9 mouse cellular contexts compared by ENCODE assay signal in the genomic region with DNA sequence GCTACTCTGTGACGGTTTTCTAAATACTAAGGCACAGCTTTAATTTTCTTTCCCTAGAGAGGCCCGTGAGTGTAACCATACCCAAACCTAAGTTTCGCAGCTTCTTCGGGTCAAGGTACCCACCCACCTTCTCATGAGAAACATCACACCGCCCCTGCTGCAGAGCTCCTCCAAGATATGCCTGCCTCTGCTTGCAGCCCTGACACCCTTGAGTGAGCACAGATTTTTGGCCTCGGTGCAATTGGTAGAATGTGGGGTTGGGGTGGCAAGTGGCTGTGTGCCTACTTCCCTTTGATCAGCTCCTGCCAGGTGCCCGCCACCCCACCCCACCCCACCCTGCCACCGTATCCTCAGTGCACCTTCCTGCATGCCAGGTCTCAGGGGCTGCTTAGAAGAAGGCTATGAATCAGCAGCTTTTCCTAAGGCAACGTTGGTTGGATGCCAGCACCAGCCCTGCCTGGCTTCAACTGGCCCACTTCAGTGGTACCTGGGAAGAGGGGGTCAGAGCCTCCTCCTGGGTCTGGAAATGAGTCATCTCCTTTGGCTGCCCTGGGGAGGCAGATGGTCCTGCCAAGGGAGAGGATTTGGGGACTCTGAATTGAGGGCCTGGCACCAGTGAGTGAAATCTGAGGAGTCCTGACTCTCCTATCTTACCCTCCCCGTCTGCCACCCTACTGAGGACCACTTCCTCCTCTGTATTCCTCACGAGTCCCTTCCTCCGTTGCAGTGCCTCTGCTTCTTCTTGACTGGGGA.
A peak's percentile ranks its signal among the peaks of the same experiment; 100 is the strongest.
DNase-seq lines count a peak whose midpoint lies in the region.
"Had no signal": no experiment of that assay in that cellular context is flagged by ENCODE, and none has a peak within 500 bp of the region (broad histone marks: within the 10 kb centered on the region; RNA-seq: fewer than 3 reads in every experiment).

No protein-coding gene starts in this region.

- H3K4me3 ChIP-seq in heart, embryonic 10.5 days: no peak overlapping the region
- H3K4me3 ChIP-seq: midbrain, embryonic 12.5 days had no signal

- H3K27me3 ChIP-seq in heart, embryonic 10.5 days (ENCODE audit: insufficient read depth, poor library complexity, severe bottlenecking): no peaks in the 10 kb centered on the region
- H3K27me3 ChIP-seq: midbrain, embryonic 12.5 days had no signal

- peaks cover 40% of the 10 kb centered on the region for H3K4me1 ChIP-seq in heart, embryonic 10.5 days

- H3K9me3 ChIP-seq in heart, embryonic 10.5 days: no peaks in the 10 kb centered on the region
- H3K9me3 ChIP-seq: midbrain, embryonic 12.5 days had no signal

- intact Hi-C loops in gastrocnemius, postnatal 14 days (cut with DNase I; ENCODE audit: low total_unique reads): no loop called here

- no peaks in the 10 kb centered on the region for H3K36me3 ChIP-seq in heart, embryonic 10.5 days
- H3K36me3 ChIP-seq: midbrain, embryonic 12.5 days had no signal

- WGBS in heart, embryonic 10.5 days: 66% methylated on average over 12 of the region's 12 CpGs

- no peak for DNase-seq in heart, embryonic 10.5 days (ENCODE audit: low spot score)
- DNase-seq in heart, adult 8-10 months (ENCODE audit: low spot score): no peak
- DNase-seq in MN1 (ENCODE audit: low spot score): peak; percentile 60
- DNase-seq in cerebellum, adult 9-11 months: peak; percentile 99
- peak; percentile 56 to 71 for DNase-seq in kidney, postnatal 25 days
- no peak for DNase-seq in spleen, adult 12 weeks (ENCODE audit: low spot score)
- no peak for DNase-seq in urinary bladder, adult 2 months (ENCODE audit: low spot score)
- DNase-seq in gastrocnemius, postnatal 14 days: no peak

- peak overlapping the region; percentile 84 for H3K27ac ChIP-seq in heart, embryonic 10.5 days
- H3K27ac ChIP-seq: midbrain, embryonic 12.5 days had no signal

Comparison
In these comparisons a context has a peak if more than half of its experiments do, and no peak if none do; other contexts are left out.
1. DNase-seq: peak in MN1 (single experiment), cerebellum, adult 9-11 months (single experiment) and kidney, postnatal 25 days (2 of 2); none in heart, embryonic 10.5 days (single experiment), heart, adult 8-10 months (single experiment), spleen, adult 12 weeks (single experiment), urinary bladder, adult 2 months (single experiment) and gastrocnemius, postnatal 14 days (single experiment).